Mouse (Mus musculus): ENCODE measurements around the gene Clec2g.

GRCm38 (mm10) chr6:129030964-129031363 lies 96.8 kb downstream of the Clec2g start:
- TF ChIP-seq CTCF (IDR thresholded peaks at IDR 0.05; ENCODE audit: extremely low read depth, insufficient read length, insufficient replicate concordance, low read depth, low read length) (no peak), POLR2A (IDR thresholded peaks at IDR 0.05; ENCODE audit: low read depth, low read length) (no peak)
